ENCODE assay signal across 16 mouse cellular contexts in genomic region chr6:145158619-145159018, GRCm38 (mm10). TPM values are rescaled to one million over a fixed set of nuclear protein-coding genes. Genes with fewer than 3 reads are reported as not detected.
DNase-seq lines count a peak whose midpoint lies in the region; ATAC-seq and TF ChIP-seq lines count a peak whose summit lies in the region.
"Had no signal": no experiment of that assay in that cellular context is flagged by ENCODE, and none has a peak within 500 bp of the region (broad histone marks: within the 10 kb centered on the region; RNA-seq: fewer than 3 reads in every experiment).

No protein-coding gene starts in this region.

- 65% methylated on average over 4 of the region's 4 CpGs for WGBS in intestine, postnatal 0 days
- 66% methylated on average over 4 of the region's 4 CpGs for WGBS in intestine, embryonic 16.5 days
- WGBS in hindbrain, embryonic 14.5 days: 79% methylated on average over 4 of the region's 4 CpGs
- 80% methylated on average over 4 of the region's 4 CpGs for WGBS in forebrain, embryonic 16.5 days

- H3K4me1 ChIP-seq in intestine, postnatal 0 days (replicated peaks; ENCODE audit: control insufficient read depth, insufficient read depth, low read length): no peaks in the 10 kb centered on the region
- H3K4me1 ChIP-seq in intestine, embryonic 16.5 days (ENCODE audit: control insufficient read depth, insufficient read depth, low read length): no peaks in the 10 kb centered on the region
- H3K4me1 ChIP-seq in E14TG2a.4 (replicated peaks; ENCODE audit: low read depth, low read length): peaks cover 29% of the 10 kb centered on the region
- H3K4me1 ChIP-seq in hindbrain, embryonic 14.5 days (replicated peaks; ENCODE audit: control insufficient read depth, insufficient read depth, low read length): no peaks in the 10 kb centered on the region
- H3K4me1 ChIP-seq in forebrain, embryonic 16.5 days (replicated peaks; ENCODE audit: control insufficient read depth, insufficient read depth, low read length): no peaks in the 10 kb centered on the region
- H3K4me1 ChIP-seq: liver, embryonic 13.5 days; neural tube, embryonic 13.5 days had no signal

- no peaks in the 10 kb centered on the region for H3K27me3 ChIP-seq in intestine, postnatal 0 days (replicated peaks; ENCODE audit: control insufficient read depth, insufficient read depth, low read length)
- H3K27me3 ChIP-seq in intestine, embryonic 16.5 days (replicated peaks; ENCODE audit: control insufficient read depth, insufficient read depth, low read length): no peaks in the 10 kb centered on the region
- H3K27me3 ChIP-seq in E14TG2a.4 (ENCODE audit: insufficient read depth, low read length): no peaks in the 10 kb centered on the region
- H3K27me3 ChIP-seq in hindbrain, embryonic 14.5 days (ENCODE audit: control insufficient read depth, insufficient read depth, low read length): no peaks in the 10 kb centered on the region
- H3K27me3 ChIP-seq in forebrain, embryonic 16.5 days (replicated peaks; ENCODE audit: control insufficient read depth, insufficient read depth, low read length): no peaks in the 10 kb centered on the region
- H3K27me3 ChIP-seq: liver, embryonic 13.5 days; neural tube, embryonic 13.5 days had no signal

- no peak overlapping the region for H3K27ac ChIP-seq in intestine, postnatal 0 days (ENCODE audit: low read depth, low read length)
- no peak overlapping the region for H3K27ac ChIP-seq in intestine, embryonic 16.5 days (ENCODE audit: low read length)
- H3K27ac ChIP-seq in hindbrain, embryonic 14.5 days: no peak overlapping the region
- no peak overlapping the region for H3K27ac ChIP-seq in forebrain, embryonic 16.5 days (ENCODE audit: low read length)
- H3K27ac ChIP-seq: liver, embryonic 13.5 days; neural tube, embryonic 13.5 days had no signal

- peak; percentile 27; the same call in 1 of the 2 replicates for TF ChIP-seq CTCF in intestine, postnatal 0 days (IDR thresholded peaks at IDR 0.05; ENCODE audit: low read depth)
- TF ChIP-seq CTCF in E14TG2a.4 (conservative IDR thresholded peaks at IDR 0.05; ENCODE audit: low read length): no peak

- no peak overlapping the region for H3K4me2 ChIP-seq in intestine, postnatal 0 days (replicated peaks; ENCODE audit: low read depth)
- no peak overlapping the region for H3K4me2 ChIP-seq in intestine, embryonic 16.5 days (ENCODE audit: low read depth, low read length)
- no peak overlapping the region for H3K4me2 ChIP-seq in hindbrain, embryonic 14.5 days (replicated peaks)
- no peak overlapping the region for H3K4me2 ChIP-seq in forebrain, embryonic 16.5 days (ENCODE audit: low read length)
- H3K4me2 ChIP-seq: liver, embryonic 13.5 days; neural tube, embryonic 13.5 days had no signal

- H3K9me3 ChIP-seq in intestine, postnatal 0 days (ENCODE audit: control insufficient read depth): no peaks in the 10 kb centered on the region
- H3K9me3 ChIP-seq in intestine, embryonic 16.5 days (ENCODE audit: control insufficient read depth, low read length): no peaks in the 10 kb centered on the region
- peaks cover 6% of the 10 kb centered on the region for H3K9me3 ChIP-seq in E14TG2a.4 (ENCODE audit: low read length)
- no peaks in the 10 kb centered on the region for H3K9me3 ChIP-seq in hindbrain, embryonic 14.5 days (ENCODE audit: control insufficient read depth, low read length)
- no peaks in the 10 kb centered on the region for H3K9me3 ChIP-seq in forebrain, embryonic 16.5 days (ENCODE audit: control insufficient read depth, low read length)
- H3K9me3 ChIP-seq: liver, embryonic 13.5 days; neural tube, embryonic 13.5 days had no signal

- H3K9ac ChIP-seq in intestine, postnatal 0 days (ENCODE audit: low read depth, low read length): no peak overlapping the region
- no peak overlapping the region for H3K9ac ChIP-seq in intestine, embryonic 16.5 days (ENCODE audit: low read depth, low read length)
- no peak overlapping the region for H3K9ac ChIP-seq in hindbrain, embryonic 14.5 days
- no peak overlapping the region for H3K9ac ChIP-seq in forebrain, embryonic 16.5 days (replicated peaks; ENCODE audit: low read depth, low read length)
- H3K9ac ChIP-seq: liver, embryonic 13.5 days; neural tube, embryonic 13.5 days had no signal

- no peak for ATAC-seq in intestine, postnatal 0 days
- ATAC-seq in intestine, embryonic 16.5 days: no peak
- ATAC-seq in hindbrain, embryonic 14.5 days (ENCODE audit: low FRiP score): no peak
- no peak for ATAC-seq in forebrain, embryonic 16.5 days
- ATAC-seq: midbrain, embryonic 16.5 days had no signal

- no peak overlapping the region for H3K4me3 ChIP-seq in intestine, postnatal 0 days (ENCODE audit: low read depth, low read length)
- no peak overlapping the region for H3K4me3 ChIP-seq in intestine, embryonic 16.5 days (ENCODE audit: low read length)
- H3K4me3 ChIP-seq in E14TG2a.4 (replicated peaks; ENCODE audit: low read length): 0 out of 2 replicates have a peak overlapping the region, but pooled peaks have one; percentile 26
- no peak overlapping the region for H3K4me3 ChIP-seq in hindbrain, embryonic 14.5 days (replicated peaks; ENCODE audit: low read length)
- no peak overlapping the region for H3K4me3 ChIP-seq in forebrain, embryonic 16.5 days (replicated peaks; ENCODE audit: low read length)
- H3K4me3 ChIP-seq: liver, embryonic 13.5 days; neural tube, embryonic 13.5 days had no signal

- no peaks in the 10 kb centered on the region for H3K36me3 ChIP-seq in intestine, postnatal 0 days (ENCODE audit: control insufficient read depth, insufficient read depth)
- H3K36me3 ChIP-seq in intestine, embryonic 16.5 days (ENCODE audit: control insufficient read depth, insufficient read depth, low read length): no peaks in the 10 kb centered on the region
- H3K36me3 ChIP-seq in E14TG2a.4 (ENCODE audit: insufficient read depth, low read length): peaks cover 5% of the 10 kb centered on the region; the same call in 1 of the 2 replicates
- no peaks in the 10 kb centered on the region for H3K36me3 ChIP-seq in hindbrain, embryonic 14.5 days (replicated peaks; ENCODE audit: control insufficient read depth, insufficient read depth)
- no peaks in the 10 kb centered on the region for H3K36me3 ChIP-seq in forebrain, embryonic 16.5 days (ENCODE audit: control insufficient read depth, insufficient read depth)
- H3K36me3 ChIP-seq: liver, embryonic 13.5 days; neural tube, embryonic 13.5 days had no signal

- peak; percentile 52 for DNase-seq in induced T-regulatory cell, adult 2 months (ENCODE audit: low read depth)
- DNase-seq in thymus, postnatal 36 days: peak; percentile 36
- no peak for DNase-seq in kidney, adult 8-10 months
- no peak for DNase-seq in hindbrain, embryonic 14.5 days (ENCODE audit: low spot score)
- DNase-seq: cerebellum, adult 9-10 months; heart, postnatal 36 days; kidney, adult 18-20 months; liver, embryonic 13.5 days; lung, postnatal 4 days; right cerebral cortex, adult 18-20 months had no signal

RNA-seq across cellular contexts. Expression of gene Lrmp, which starts 43.2 kb away (rescaled TPM):
- polyA plus RNA-seq in intestine, postnatal 0 days (2015; fragmentation: Nextera tagmentation; extraction: Ambion mirVana): 1.1 and 1.4 TPM in 2 replicates
- polyA plus RNA-seq in intestine, embryonic 16.5 days (2015; fragmentation: Nextera tagmentation; extraction: Ambion mirVana): 4.3 and 4.9 TPM in 2 replicates
- 0.78 and 1.0 TPM in 2 replicates for polyA plus RNA-seq in hindbrain, embryonic 14.5 days (2014; fragmentation: Nextera tagmentation; extraction: Ambion mirVana)
- 0.35 and 0.82 TPM in 2 replicates for polyA plus RNA-seq in forebrain, embryonic 16.5 days (2015; fragmentation: Nextera tagmentation; extraction: Ambion mirVana)

RNA-seq across cellular contexts. Expression of gene Casc1, which starts 52.2 kb away (rescaled TPM):
- 0.08 TPM in 2 replicates for polyA plus RNA-seq in intestine, postnatal 0 days (2015; fragmentation: Nextera tagmentation; extraction: Ambion mirVana)
- polyA plus RNA-seq in intestine, embryonic 16.5 days (2015; fragmentation: Nextera tagmentation; extraction: Ambion mirVana): 0.22 and 0.23 TPM in 2 replicates
- 1.3 and 1.4 TPM in 2 replicates for polyA plus RNA-seq in hindbrain, embryonic 14.5 days (2014; fragmentation: Nextera tagmentation; extraction: Ambion mirVana)
- polyA plus RNA-seq in forebrain, embryonic 16.5 days (2015; fragmentation: Nextera tagmentation; extraction: Ambion mirVana): 0.71 and 0.81 TPM in 2 replicates

RNA-seq across cellular contexts. Expression of gene Etfrf1, which starts 52.3 kb away (rescaled TPM):
- polyA plus RNA-seq in intestine, postnatal 0 days (2015; fragmentation: Nextera tagmentation; extraction: Ambion mirVana): 48.8 and 49.5 TPM in 2 replicates
- 53.9 and 56.0 TPM in 2 replicates for polyA plus RNA-seq in intestine, embryonic 16.5 days (2015; fragmentation: Nextera tagmentation; extraction: Ambion mirVana)
- polyA plus RNA-seq in hindbrain, embryonic 14.5 days (2014; fragmentation: Nextera tagmentation; extraction: Ambion mirVana): 27.6 and 29.7 TPM in 2 replicates
- 24.3 and 25.9 TPM in 2 replicates for polyA plus RNA-seq in forebrain, embryonic 16.5 days (2015; fragmentation: Nextera tagmentation; extraction: Ambion mirVana)

Comparison
In these comparisons a context has a peak if more than half of its experiments do, and no peak if none do; other contexts are left out.
1. DNase-seq: peak in induced T-regulatory cell, adult 2 months (single experiment) and thymus, postnatal 36 days (2 of 2); none in kidney, adult 8-10 months (0 of 2) and hindbrain, embryonic 14.5 days (single experiment).